Mouse (Mus musculus) adrenal gland, adult (tissue): ENCODE measurements at regions not wholly inside any gene's neighbourhood (a gene's known extent, or its start where the extent isn't known, plus 50 kb on each side); places are given as distances from the start of the nearest gene placed in this dataset.

Experiments used
- DNase-seq, 2 experiments: peaks; one replicate each; pipeline ENCODE4 v3.0.0; 2022 to 2023; ENCODE audit warnings: low spot score in 1 of 2; ENCODE audit not compliant: inconsistent age in 2 of 2

GRCm38 (mm10) chr1:75983487-75983886 is 437.4 kb downstream of the Slc4a3 start:
- DNase-seq = no peak

DNA sequence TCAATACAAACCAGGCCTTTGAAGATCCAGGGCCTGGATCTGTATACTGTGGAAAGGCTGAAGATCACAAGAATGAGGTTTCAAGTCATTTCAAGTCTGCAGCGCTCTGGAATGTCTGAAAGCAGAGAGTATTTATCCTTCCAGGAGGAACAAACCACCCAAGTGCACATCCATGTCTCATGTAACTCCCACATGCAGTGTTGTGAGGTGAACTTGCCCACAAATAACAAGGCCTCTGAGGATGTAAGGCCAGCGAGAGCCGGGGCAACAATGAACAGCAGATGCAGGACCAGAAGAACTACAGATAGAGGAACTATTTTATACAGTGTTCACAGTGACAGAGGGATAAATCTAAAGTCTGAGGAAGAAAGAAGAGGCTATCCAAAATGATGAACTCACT is 442.4 kb downstream of the Slc4a3 start:
- DNase-seq = no peak

- DNase-seq = no peak
Measured at GRCm38 (mm10) chr1:75992039-75992438, 446.0 kb downstream of the Slc4a3 start.

DNA sequence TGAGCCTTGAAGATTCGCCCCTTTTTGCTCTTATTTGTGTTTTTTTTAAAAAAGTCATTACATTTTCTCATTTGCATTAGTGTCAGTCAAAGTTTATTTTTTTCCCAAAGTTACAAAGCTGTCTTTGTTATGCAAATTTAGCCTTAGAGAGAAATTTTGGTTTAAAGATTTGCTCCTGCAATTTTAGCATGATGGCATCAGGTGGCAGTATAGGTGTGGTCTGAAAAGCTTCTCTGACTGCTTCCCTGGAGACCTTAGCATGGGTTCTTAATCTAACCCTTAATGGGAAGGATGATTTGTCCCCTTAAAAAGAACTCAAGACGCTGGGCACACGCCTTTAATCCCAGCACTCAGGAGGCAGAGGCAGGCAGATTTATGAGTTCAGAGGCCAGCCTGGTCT is 451.2 kb downstream of the Slc4a3 start:
- no peak for DNase-seq

DNA sequence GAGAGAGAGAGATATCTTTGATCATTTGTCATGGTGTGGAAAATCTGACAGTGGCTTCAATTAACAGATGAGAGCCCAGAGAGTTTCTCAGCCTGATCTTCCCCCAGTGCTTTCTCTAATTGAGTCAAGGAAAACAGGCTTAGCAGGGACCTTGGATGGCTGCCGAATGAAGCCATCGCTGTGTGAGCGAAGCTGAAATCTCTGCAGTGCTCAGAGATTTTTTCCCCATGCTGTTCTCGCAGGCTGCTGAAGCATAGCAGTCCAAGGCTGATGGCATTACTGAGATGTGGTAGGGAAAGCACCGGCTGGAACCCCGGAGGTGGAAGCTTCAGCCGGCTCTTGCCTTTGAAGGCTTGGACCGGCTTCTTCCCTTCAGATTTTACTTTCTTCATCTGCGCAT is 455.1 kb downstream of the Slc4a3 start:
- peak; percentile 36 to 83 for DNase-seq

DNA sequence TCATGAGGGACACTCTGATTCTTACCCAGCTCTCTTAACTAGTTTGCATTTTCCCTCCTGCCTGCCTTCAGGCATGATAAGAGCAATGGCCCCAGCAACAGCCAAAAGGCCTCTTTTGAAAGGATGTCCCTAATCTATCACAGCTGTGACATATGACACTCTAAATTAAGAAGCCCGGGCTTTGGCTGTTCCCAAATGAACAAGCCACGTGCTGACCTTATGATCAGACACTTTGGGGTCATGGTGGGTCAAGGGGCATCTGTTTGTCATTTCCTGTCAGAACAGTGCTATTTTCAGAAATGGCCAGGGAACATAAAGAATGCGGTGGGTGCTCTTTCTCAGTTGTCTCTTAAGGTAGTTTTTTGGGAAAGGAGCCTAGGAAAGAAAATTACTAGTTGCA is 463.5 kb downstream of the Slc4a3 start:
- DNase-seq = no peak

GRCm38 (mm10) chr1:76010212-76010800 is 464.2 kb downstream of the Slc4a3 start:
- DNase-seq = no peak

GRCm38 (mm10) chr1:76018588-76018987 is 472.5 kb downstream of the Slc4a3 start:
- DNase-seq = no peak

- DNase-seq = no peak
Measured at GRCm38 (mm10) chr1:76019071-76019470, 473.0 kb downstream of the Slc4a3 start.

DNA sequence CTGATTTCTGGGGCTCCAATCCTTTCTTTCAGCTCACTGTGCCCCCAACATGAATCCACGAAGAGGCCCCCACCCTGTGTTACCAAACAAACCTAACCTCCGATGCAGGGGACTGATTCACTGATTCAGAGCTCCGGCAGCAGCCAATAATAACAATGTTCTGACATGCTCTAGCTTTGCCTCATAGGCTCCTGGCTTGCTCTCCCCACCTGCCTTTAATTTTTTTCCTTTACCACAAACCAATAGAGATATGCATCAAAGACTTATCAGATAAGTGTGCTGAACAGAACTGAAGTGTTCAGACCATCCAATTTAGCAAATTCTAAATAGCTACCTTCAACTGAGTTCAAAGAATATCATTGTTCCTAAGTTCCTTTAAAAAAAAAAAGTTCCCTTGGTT is 478.6 kb downstream of the Slc4a3 start:
- no peak for DNase-seq

DNA sequence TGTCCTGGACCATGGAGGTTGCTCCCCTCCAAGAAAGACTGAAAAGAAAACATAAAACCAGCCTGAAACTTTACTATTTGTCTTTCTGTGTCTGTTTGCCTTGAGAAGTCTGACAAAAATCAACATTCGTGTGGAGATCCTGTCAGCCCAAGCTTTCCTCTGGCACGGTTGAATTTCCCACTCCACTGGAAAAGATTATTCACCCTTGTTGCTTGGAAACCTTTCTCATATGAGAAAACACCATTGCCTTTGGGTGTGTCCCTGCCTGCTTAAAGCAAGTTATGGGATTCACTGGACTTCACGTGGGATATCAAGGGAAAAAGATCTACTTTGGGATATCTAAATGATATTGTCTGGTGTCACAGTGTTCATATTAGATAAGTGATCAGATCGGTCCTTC is 479.3 kb downstream of the Slc4a3 start:
- DNase-seq = no peak

DNA sequence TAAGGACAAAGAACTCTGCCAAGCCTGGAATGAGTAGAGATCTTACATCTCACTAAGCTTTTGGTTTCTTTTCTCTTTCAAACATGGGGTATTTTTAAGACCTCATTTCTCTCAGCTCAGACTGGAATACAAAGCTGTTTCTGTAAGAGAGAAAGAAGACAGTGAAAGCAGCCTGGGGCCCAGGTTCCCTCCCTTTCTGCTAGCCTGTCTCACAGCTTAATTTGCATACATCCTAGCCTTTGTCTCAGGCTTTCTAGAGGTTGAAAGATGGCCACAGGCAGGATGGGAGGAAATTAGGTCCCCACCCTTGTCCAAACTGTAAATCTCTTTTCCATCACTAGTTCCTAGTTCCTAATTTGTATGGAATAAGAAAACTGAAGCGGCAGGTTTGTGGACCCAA is 483.0 kb downstream of the Slc4a3 start:
- DNase-seq = peak in 1 of 2 experiments; percentile 32

- peak; percentile 6 to 77 for DNase-seq
Measured at GRCm38 (mm10) chr1:76031171-76031922, 485.3 kb downstream of the Slc4a3 start.

DNA sequence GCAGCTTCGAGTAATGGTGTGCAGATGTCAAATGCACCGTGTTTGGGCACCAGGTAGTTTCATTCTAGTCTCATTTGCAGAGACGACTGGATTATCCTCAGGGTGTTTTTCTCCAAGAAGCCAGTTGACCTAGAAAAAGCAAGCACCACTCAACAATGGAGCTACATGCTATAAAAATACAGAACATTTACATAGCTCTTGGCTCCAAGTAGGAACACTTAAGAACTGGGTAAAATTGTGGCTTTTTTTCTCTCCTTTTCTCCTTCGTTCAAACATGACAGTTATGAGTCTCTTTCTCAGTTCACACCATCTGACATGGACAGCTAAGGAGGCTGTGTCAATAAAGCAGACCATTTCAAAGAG is 485.8 kb downstream of the Slc4a3 start:
- DNase-seq = no peak

GRCm38 (mm10) chr1:76032626-76033025 is 486.6 kb downstream of the Slc4a3 start:
- no peak for DNase-seq

DNA sequence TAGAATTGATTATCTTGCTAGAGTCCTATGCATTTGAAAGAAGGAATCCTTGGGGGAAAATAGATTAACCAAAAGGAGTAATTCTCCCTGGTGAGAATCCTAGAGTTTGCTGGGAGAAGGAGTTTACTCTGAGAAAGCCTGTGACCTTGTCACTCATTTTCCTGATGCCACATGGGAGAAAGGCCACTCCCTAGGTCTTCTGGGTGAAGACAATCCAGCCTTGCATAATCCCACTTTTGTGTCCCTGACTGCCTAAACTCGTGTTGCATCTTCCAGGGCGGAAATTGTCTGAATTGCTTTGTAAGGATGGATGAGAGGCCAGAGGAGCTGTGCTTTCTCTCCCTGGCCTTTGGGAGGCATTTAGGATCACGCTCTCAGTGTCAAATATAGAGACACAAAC is 490.2 kb downstream of the Slc4a3 start:
- no peak for DNase-seq

DNA sequence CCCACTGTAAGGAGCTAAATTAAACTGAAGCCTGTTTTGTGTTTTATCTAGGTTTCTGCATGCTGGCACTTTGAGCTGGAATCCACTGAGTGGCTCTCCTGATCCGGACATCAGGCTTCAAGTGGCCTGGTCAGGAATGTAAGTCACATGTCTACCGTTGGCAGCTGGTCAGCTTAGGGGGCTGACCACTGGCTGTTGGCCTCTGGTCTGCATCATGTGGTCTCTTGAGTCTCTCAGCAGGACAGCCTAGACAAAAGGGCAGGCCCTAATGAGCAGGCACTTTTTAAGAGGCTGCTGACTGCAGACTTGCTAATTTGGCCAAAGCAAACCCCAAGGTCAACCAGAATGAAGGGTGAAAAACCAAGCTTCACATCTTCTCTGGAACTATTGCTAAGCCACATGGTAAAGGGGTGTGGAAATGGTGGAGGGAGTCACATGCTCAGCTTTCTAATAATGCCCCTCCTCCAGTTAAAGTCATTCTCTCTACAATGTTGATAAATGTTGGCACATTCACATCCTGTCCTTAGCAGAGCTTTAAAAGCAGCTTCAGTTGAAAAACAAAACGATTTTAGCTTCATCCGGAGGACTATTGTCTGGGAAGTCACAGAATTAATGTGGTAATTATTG is 493.1 kb downstream of the Slc4a3 start:
- DNase-seq = peak; percentile 19 to 27

- DNase-seq = no peak
Measured at GRCm38 (mm10) chr1:76039661-76040060, 493.6 kb downstream of the Slc4a3 start.

- no peak for DNase-seq
Measured at GRCm38 (mm10) chr1:76050264-76050663, 504.2 kb downstream of the Slc4a3 start.

GRCm38 (mm10) chr1:76053378-76054171 is 507.5 kb downstream of the Slc4a3 start:
- no peak for DNase-seq

- DNase-seq = no peak
Measured at GRCm38 (mm10) chr1:76065783-76066182, 519.7 kb downstream of the Slc4a3 start.
